Mouse (Mus musculus): ENCODE results near the gene Sapcd1. TPM values are rescaled to one million over a fixed set of nuclear protein-coding genes. Genes with fewer than 3 reads are reported as not detected.
A peak's percentile ranks its signal among the peaks of the same experiment; 100 is the strongest.
"Not testable (repeated sequence)": the region's sequence is repeated elsewhere in the genome, so short reads cannot be mapped to it uniquely, and the experiment has no call there.

The Sapcd1 gene
- total RNA-seq, 2 experiments from 2014 or later, result 0.74 to 1.3 TPM

DNA sequence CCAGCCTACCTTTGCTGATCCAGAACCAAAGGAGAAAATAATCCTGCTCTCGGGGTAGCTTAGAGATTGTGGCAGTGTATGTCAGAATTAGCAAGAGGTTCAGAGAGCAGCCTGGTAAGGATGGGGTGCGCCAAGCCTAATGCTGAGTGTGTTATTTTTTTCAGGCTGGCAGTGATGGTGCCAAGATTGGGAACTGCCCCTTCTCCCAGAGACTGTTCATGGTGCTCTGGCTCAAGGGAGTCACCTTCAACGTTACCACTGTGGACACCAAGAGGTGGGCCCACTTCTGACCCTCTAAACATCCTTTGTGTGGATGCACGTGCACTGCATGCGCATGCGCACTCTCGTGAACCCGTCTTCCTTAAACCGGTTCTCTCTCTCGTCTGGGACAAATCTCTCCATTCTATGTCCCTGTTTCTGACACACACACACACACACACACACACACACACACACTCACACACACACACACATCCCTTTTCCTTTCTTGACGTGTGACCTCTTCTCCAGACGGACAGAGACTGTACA lies 24.5 kb upstream of the Sapcd1 start:
- no peak for DNase-seq

DNA sequence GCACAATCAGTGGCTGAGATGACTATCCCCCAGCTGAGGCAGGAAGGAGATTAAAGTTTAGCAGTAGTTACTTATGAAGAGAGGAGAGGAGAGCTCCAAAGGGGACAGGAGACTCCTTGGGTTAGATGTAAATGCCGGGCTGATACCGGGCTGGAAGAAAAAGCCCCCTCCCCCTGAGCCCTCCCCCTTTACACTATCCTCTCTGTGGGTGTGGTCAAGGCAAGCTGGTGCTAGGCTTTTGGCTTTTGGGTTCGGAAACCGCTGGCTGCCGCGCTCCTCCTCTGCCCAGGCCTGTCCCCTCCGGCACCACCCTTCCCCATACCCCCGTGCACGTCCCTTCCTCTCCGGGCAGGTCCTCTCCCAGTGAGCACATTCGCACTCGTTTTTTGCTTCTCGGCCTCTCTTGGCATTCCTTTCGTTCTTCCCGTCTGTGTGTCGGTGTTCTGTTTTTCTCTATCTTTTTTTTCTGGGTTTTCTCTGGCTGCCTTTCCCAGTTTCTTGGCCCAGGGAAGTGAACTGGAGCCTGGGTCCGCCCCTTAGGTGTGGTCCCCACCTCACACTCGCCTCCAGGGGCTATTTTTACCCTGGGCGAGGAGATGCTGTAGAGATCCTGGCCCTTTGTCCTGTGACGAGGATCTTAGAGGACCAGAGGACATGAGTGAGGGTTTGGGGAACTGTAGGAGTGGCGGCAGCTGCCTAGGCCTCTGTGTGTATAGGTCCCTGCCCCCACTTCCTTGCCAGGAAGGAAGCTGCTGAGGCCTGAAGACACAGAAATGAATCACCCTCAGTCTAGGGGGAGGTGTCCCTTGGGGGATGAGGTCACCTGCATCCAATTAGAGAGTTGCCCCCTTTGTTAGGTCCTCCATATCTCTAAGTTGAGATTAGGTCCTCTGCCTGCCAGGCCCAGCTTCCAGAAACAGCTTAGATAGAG lies 23.6 kb upstream of the Sapcd1 start:
- DNase-seq, result peak; percentile 89

DNA sequence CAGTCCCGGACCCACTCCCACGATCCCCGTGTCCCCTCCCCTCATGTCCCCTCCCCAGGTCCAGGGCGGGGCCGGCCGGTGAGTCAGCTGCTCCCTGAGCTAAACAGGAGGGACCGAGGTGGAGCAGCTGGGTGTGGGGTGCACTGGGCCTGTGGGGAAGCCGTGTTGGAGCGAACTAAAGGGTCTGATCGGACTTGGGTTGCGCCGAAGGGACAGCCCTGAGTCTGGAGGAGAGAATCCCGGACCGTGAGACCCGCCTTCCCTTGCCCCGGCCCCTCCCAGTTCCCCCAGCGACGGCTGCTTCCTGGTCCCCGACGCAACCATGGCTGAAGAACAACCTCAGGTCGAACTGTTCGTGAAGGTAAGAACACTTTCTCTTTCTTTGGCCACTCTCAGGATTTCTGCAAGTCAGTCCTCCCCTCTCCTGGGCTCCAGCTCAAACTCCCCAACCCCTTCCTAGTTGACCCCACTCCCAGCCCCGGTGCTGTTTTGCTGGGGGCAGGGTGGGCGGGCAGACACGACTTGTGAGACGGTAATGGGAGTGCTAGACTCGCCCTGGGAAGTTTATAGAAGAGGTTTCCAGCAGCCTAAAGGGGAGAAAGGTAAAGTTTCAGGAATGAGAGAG lies 22.4 kb upstream of the Sapcd1 start:
- DNase-seq, result peak; percentile 85

DNA sequence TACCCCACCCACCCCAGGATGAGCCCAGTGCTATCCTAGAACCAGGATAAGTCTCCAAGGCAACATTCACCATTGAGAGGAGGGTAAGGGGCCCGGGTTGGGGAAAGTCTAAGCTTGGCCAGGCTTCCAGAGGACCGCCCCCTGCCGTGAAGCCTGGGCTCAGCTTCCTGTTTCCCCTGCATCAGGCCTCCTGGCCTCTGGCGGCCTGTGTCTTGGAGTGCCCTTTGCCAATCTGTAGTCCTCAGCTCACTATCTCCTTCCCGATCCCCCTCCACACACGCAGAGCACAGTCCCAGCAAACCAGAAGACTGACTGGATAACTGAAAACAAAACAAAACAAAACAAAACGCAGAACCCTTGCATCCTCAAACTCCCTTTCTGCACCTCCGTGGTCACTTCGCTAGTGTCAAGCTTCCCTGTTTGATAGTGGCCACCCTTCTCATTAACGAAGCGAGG lies 21.8 kb upstream of the Sapcd1 start, which contains the start of gene Clic1:
Clic1 (plus strand) TSS at position 406 of the 456 bp plus-strand sequence.
- DNase-seq, result peak; percentile 78

DNA sequence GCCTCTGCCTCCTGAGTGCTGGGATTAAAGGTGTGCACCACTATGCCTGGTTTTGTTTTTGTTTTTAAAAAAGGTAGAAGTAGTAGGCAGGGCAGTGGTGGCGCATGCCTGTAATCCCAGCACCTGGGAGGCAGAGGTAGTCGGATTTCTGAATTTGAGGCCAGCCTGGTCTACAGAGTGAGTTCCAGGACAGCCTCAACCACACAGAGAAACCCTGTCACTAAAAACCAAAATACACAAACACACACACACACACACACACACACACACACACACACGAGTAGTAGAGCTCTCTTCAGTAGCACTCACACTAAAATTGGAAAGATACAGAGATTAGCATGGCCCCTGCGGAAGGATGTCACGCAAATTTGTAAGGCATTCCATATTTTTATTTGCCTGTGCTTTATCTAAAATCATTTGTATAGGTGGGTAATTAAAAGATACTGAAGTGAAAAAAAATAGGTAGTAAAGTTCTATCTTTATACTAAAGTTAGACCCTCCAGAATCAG lies 21.2 kb upstream of the Sapcd1 start:
- DNase-seq, result no peak

DNA sequence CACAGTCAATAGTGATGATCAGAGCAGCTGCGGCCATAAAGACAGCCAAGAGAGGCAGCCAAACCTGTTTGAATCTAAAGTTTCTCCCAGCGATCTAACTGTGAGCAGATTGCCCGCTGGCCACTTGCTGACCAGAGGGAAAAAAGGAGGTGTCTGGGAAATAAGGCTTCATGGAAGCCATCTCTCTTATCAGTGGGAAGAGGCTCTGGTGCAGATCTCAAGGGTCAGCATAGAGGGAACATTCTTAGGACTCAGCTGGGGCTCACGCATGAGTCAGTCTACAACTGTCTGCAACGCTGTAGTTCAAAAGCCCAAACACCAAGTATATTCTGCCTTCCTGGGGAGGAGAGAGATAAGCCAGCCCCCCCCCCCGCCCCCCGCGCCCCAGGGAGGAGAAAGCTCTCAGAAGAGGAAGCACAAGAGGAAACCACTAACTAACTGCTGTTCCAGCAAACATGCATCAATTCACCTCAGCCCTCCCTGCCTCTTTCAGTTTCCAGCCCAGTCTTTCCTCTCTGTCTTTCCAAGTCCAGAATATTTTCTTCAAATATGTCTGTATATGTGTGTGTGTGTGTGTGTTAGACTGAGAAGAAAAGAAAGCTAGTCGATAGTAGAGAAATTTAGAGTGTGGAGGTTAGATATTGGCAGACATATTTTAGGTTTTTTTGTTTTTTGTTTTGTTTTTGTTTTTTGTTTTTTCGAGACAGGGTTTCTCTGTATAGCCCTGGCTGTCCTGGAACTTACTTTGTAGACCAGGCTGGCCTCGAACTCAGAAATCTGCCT lies 20.5 kb upstream of the Sapcd1 start:
- DNase-seq, result peak; percentile 51

DNA sequence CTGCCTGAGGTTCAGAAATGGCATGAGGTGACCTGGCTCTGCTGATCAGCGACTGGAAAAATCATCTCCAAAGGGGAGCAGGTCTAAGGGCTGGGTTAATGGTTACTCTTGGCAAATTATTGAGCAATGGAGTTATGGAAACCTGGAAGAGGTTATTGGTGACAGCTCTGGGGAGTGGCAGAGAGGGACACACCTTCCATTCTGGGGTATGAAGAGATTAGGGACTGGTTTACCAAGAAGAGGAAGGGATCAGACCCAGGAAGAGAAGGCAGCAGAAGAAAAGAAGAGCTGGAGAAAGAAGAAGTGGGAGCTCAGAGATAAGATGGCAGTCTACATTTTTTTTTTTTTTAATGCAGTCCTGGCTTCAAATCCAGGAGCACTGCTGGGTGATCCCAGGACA lies 19.9 kb upstream of the Sapcd1 start:
- no peak for DNase-seq

DNA sequence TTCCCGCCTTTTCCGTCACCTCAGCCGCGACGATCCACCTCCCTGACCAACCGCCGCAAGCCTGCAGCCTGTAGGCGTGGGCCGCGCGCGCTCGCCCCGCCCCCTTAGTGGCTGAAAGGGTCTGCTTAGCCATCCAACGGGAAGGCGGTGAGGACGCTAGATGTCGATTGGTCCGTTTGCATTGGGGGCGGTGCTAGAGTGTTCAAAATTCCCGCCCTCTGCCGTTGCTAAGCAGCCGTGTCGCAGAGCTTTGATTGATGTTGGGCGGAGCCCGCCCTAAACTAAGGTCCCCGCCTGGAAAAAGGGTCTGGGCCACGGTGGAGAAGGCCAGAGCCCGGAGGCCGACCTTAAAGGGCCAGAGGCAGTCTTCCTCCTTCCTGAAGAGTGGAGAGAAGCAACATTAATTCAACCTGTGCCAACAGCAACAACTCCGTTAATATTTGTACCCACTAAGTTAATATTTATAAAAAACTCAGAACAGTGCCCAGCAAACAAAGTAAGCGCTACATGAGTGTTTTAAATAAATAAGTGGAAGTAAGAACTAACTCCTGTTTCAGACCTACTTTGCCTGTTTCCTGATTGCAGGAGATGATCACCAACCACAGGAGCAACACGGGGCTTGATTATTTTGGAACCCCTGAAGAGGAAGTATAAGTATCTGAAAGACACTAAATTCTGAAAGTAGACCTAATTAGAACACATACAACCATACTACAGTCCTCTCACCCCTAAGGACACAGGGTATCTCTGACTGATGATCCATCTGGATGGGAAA lies 19.1 kb upstream of the Sapcd1 start, which contains the start of gene Msh5:
Msh5 (minus strand) TSS at position 65 of the 775 bp plus-strand sequence.
- peak; percentile 99 for DNase-seq

DNA sequence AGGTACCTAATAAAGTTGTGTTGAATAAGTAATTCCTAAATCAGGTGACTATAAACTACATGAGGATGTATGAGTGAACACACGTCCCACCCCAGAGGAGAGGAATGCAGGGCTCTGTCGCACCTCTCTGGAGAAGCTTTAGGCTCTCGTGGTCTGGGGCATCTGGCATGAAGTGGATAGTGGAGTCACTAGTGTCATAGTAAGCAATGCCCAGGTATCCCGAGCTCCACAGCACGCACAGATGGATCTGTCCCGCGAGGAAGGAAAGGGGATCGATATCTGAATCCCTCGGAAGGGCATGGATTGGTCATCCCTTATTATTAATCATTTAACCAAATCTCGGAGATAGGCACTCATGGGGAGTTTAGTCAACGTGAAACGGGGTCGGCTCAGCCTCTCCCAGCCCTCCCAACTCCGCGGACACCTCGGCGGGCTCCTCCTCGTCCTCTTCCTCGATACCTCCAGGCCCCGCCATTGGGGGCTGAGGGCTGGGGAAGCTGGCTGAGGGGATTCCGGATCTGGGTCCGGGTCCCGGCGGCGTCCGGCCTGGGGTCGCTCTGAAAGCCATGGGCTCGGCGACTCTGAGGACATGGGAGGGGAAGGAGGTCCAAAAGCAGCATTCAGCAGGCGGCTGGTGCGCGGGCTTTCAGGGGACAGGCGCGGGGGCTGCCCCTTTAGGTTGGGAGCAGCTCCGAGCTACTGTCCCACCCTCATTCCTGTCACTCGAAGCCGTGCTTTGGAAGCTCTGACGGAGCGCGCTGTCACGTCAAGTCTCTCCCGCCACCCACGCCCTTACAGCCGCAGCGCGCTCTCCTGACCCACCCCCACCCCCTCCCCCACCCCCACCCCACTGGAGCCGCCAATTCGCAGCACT lies 18.2 kb upstream of the Sapcd1 start:
- no peak for DNase-seq

DNA sequence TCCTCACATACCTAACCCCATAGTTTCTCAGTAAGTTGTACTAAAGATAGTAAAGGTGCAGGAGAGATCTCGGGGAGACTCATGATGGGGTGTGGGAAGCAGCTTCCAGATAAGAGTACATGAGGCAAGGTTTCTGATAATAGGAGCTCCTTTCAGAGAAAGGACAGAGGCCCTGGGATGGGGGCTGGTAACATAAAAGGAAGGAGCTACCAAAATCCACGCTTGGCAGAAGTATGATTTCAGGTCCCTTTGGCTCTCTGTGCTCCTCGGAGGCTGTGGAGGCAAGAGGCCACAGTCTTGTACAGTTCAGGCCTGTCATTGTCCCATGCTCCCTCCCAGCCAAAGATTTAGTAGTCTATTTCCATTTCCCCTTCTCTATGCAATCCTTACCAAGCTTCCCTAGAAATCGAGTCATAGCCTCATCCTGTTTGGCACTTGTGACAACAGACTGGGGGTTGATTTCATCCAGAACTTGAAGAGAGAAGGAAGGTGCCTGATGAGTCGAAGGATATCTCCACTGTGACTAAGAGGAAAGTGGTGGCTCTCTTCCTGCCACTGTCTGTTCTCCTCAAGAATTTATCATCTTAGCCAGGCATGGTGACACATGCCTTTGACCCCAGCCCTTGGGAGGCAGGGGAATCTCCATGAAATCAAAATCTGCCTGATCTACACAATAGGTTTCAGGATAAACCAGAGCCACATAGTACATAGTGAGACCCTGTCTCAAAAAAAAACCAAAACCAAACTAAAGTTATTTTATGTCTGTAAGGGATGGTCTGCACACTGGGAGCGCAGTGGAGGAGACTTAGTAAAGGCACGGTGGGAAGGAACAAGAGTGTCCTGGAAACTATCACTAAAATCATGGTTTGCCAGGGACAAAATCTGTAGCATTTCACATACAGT lies 17.3 kb upstream of the Sapcd1 start:
- no peak for DNase-seq

DNA sequence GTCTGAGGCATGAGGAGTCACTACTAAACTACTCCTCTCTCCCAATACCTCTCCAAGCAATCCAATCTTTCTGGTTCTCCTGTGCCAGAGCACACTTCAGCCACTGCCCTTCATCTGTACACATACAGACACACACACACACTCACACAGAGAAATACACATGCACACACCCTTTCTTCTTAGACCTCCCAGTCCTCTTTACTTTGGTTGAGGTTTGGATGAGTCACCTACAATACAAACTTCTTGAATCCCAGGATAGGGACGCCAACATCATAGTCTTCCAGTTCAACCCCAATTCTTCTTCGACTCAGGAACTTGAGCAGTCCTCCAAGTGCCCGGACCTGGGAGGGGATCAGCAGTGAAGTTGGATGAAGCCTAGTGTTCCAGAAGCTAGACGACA lies 16.0 kb upstream of the Sapcd1 start:
- no peak for DNase-seq

DNA sequence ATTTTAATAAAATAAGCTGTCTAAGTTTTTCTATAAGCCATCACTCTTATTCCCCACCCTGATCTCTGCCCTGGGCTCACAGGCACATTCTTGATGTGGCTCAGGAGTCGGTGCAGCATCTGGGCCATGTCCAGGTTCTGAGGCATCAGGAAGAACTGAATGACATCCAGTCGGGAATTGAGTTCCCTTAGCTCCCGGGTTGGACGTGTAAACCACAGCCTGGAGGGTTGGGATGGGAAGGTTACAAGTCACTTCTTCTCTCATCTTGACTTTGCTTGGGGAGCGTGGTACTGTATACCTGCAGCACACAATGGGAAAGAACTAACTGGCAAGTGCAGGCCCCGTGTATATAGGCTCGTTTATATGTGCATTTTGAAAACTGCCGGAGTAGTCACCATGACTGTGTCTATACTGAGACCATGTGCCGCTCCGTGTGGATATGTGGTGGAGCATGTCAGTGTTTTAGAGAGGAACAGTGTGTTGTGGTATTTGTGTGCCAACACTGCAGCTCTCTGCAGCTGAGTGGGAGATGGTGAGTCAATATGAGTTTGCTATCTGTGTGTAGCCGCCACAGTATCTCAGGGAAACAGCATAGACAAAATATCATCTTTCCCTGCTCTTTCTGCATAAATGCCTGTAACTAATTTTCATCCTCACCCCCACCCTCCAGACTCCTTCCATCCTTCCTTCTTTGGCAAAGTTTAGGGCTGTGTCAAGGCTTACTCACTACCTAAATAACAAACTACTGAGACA lies 11.5 kb upstream of the Sapcd1 start:
- no peak for DNase-seq

DNA sequence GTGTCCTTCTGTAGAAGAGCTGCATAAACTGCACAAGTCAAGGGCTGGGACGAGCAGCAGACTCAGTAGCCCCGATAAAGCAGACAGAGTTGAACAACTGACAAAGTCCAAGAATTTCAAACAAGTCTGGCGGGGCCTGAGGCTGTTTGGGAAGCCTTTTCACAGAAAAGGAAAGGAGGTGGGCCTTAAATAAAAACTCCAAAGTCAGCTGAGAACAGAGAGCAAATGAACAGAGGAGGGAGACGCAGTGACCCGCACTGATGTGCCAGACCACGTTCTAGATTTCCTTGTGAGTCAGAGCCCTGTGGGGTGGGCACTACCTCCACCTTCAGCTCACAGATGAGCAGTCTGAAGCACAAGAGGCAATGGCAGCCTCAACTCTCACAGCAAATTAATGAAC lies 7.1 kb upstream of the Sapcd1 start:
- DNase-seq, result no peak

DNA sequence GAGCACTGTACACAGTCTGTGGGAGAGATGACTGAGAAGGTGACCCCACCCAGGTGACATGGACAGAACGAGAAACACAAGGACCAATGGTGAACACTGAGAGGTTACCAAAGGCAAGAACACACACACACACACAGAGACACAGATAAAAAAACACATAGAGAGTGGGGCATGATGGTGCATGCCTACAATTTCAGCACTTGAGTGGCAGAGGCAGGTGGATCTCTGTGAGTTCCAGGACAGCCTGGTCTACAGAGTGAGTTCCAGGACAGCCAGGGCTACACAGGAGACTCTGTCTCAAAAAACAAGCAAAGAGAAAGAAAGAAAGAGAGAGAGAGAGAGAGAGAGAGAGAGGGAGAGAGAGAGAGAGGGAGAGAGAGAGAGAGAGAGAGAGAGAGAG lies 5.9 kb upstream of the Sapcd1 start:
- DNase-seq, result not testable (repeated sequence)

DNA sequence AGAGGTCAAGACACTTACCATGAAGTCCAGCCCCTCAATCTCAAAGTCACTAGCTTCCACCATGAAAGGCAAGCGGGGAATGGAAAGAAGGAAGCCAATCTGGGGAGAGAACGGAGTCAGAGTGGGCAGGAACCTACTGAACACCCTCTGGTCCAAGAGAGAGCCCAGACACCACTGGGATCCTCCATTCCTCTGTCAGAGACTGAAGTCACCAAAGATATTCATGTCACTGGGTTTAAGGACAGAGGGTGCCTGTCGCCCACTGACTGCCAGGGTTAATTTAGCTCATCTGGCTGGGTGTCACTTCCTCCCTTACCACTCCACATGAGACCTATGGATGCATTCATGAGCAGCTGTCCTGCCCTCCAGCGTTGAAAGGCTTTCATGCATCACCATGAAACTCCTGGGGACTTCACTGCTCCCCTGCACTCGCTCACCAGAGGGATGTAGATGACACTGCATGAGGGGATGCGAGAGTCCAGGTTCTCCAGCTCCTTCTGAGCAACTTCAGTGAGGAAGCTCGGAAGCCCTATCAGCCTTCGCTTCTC lies 4.6 kb upstream of the Sapcd1 start:
- DNase-seq, result no peak

DNA sequence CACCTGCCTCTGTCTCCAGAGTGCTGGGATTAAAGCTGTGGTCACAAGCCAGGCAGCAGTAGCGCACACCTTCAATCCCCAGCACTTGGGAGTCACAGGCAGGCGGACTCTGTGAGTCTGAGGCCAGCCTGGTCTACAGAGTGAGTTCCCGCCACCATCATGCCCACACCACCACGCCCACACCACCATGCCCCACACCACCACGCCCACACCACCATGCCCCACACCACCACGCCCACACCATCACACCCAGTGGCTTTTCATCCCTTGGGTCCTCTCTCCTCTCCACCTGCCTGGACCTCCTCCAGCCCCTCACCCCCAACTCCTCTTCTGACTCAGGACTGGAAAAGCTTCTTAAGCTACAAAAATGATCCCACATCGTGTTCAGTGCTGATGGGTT lies 4.1 kb upstream of the Sapcd1 start:
- DNase-seq, result no peak

DNA sequence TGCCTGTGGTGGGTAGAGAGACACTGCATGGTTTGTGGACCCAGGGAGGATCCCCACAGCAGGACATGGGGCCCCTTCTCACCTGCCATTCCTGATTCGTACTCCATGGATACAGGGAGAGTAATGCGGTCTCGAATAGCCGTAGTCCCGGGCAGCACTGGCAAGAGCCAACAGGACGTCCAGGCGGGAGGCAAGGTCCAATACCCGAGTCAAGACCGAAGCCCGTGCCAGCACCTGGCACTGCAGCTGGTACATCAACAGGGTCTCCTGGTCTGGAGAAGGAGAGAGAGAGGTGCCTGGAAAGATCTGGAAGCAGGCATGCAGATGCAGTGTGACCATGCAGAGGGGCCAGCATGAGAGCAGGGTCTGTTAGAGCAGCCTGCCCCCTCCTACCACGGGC lies 3.5 kb upstream of the Sapcd1 start:
- no peak for DNase-seq
